Mouse (Mus musculus) ES-Bruce4 (cell line): ENCODE measurements around the gene Zcchc3. TPM values are rescaled to one million over a fixed set of nuclear protein-coding genes. Genes with fewer than 3 reads are reported as not detected.

Source experiments
- H3K27ac ChIP-seq: 2 replicates; pipeline ENCODE4 v1.5.1; 2012; ENCODE audit warnings: low read length, inconsistent platforms; ENCODE audit not compliant: insufficient read depth
- H3K27me3 ChIP-seq: 2 replicates; pipeline ENCODE4 v1.6.1; 2012; ENCODE audit warnings: mild to moderate bottlenecking, low read length, inconsistent platforms; ENCODE audit not compliant: control insufficient read depth, poor library complexity, insufficient read depth, severe bottlenecking
- H3K36me3 ChIP-seq: 2 replicates; pipeline ENCODE4 v1.6.1; 2012; ENCODE audit warnings: inconsistent platforms, mild to moderate bottlenecking, low read length, moderate library complexity; ENCODE audit not compliant: control insufficient read depth, poor library complexity, insufficient read depth, severe bottlenecking
- H3K4me1 ChIP-seq: one replicate; pipeline ENCODE4 v1.8.1; 2011; ENCODE audit warnings: low read length; ENCODE audit not compliant: control insufficient read depth, insufficient read depth
- H3K4me3 ChIP-seq: 2 replicates; pipeline ENCODE4 v1.5.1; 2011; ENCODE audit warnings: low read depth, mild to moderate bottlenecking, low read length
- H3K9ac ChIP-seq: 2 replicates; pipeline ENCODE4 v1.6.1; 2012; ENCODE audit warnings: low read depth, mild to moderate bottlenecking, inconsistent platforms; ENCODE audit not compliant: poor library complexity, severe bottlenecking
- H3K9me3 ChIP-seq: replicated peaks from 2 replicates; pipeline ENCODE4 v1.6.1; 2012; ENCODE audit warnings: mild to moderate bottlenecking, low read length, inconsistent platforms; ENCODE audit not compliant: control insufficient read depth, poor library complexity, insufficient read depth, severe bottlenecking
- CTCF ChIP-seq: IDR thresholded peaks from one replicate; pipeline ENCODE4 v1.8.1; 2011; ENCODE audit warnings: low read depth, low read length
- EP300 ChIP-seq: IDR thresholded peaks from 2 replicates; pipeline ENCODE4 v1.6.1; 2011; ENCODE audit warnings: low read depth, low read length; ENCODE audit not compliant: insufficient read depth
- POLR2A ChIP-seq: IDR thresholded peaks from one replicate; pipeline ENCODE4 v1.8.1; 2011; ENCODE audit warnings: low read length; ENCODE audit not compliant: insufficient read depth
- polyA plus RNA-seq: library from polyadenylated mRNA; stranded (reverse); fragments of >200 nt; gene quantifications from 2 replicates; pipeline ENCODE4 v1.2.4, GENCODE M21; 2011; ENCODE audit warnings: low read depth; ENCODE audit not compliant: missing spikeins, insufficient read depth, insufficient read length

Gene Zcchc3
- polyA plus RNA-seq, 1 experiment = 26.7 TPM

GRCm38 (mm10) chr2:152393225-152394017, 21.4 kb downstream of the Zcchc3 start:
- H3K36me3 ChIP-seq = no peaks in the 10 kb centered on the region
- no peaks in the 10 kb centered on the region for H3K27me3 ChIP-seq
- H3K4me3 ChIP-seq = no peak overlapping the region
- peak overlapping the region; percentile 47 for H3K27ac ChIP-seq
- no peaks in the 10 kb centered on the region for H3K9me3 ChIP-seq
- TF ChIP-seq EP300 (no peak), POLR2A (no peak), CTCF (no peak)
- H3K4me1 ChIP-seq = peaks cover 9% of the 10 kb centered on the region
- H3K9ac ChIP-seq = no peak overlapping the region

GRCm38 (mm10) chr2:152392786-152393185, 22.0 kb downstream of the Zcchc3 start:
- H3K4me1 ChIP-seq = peaks cover 9% of the 10 kb centered on the region
- no peaks in the 10 kb centered on the region for H3K36me3 ChIP-seq

GRCm38 (mm10) chr2:152384191-152384590, 30.6 kb downstream of the Zcchc3 start:
- no peaks in the 10 kb centered on the region for H3K27me3 ChIP-seq
- TF ChIP-seq POLR2A (no peak), CTCF (no peak), EP300 (no peak)
- no peak overlapping the region for H3K4me3 ChIP-seq

More at GRCm38 (mm10) chr2:152392786-152393185, 22.0 kb downstream of the Zcchc3 start:
- Histone ChIP-seq H3K4me3 (no peak overlapping the region), H3K9me3 (no peaks in the 10 kb centered on the region), H3K9ac (no peak overlapping the region), H3K27me3 (no peaks in the 10 kb centered on the region), H3K27ac (no peak overlapping the region)
- TF ChIP-seq CTCF = peak; percentile 38
- no peak for TF ChIP-seq POLR2A

GRCm38 (mm10) chr2:152376345-152376741, 38.5 kb downstream of the Zcchc3 start, which contains the start of gene Nrsn2:
TSS of gene Nrsn2 (minus strand) at chr2:152376638.
- no peak for TF ChIP-seq CTCF
- peaks cover 3% of the 10 kb centered on the region for H3K4me1 ChIP-seq
- no peak within 1 kb of the TSS for H3K27ac ChIP-seq
- no peaks in the 10 kb centered on the region for H3K9me3 ChIP-seq
- H3K9ac ChIP-seq = no peak within 1 kb of the TSS
- H3K36me3 ChIP-seq = no peaks in the 10 kb centered on the region
- peak within 1 kb of the TSS; percentile 12; the same call in 1 of the 2 replicates for H3K4me3 ChIP-seq
- H3K27me3 ChIP-seq = no peaks in the 10 kb centered on the region

More at GRCm38 (mm10) chr2:152384191-152384590, 30.6 kb downstream of the Zcchc3 start:
- Histone ChIP-seq H3K36me3 (no peaks in the 10 kb centered on the region), H3K4me1 (no peaks in the 10 kb centered on the region), H3K9me3 (no peaks in the 10 kb centered on the region), H3K27ac (no peak overlapping the region), H3K9ac (no peak overlapping the region)

- no peaks in the 10 kb centered on the region for H3K9me3 ChIP-seq
- no peak overlapping the region for H3K27ac ChIP-seq
- H3K4me1 ChIP-seq = peaks cover 3% of the 10 kb centered on the region
- H3K27me3 ChIP-seq = no peaks in the 10 kb centered on the region
- H3K4me3 ChIP-seq = peak overlapping the region; percentile 12; the same call in 1 of the 2 replicates
- H3K36me3 ChIP-seq = no peaks in the 10 kb centered on the region
- no peak for TF ChIP-seq CTCF
- peak; percentile 74; the same call in 1 of the 2 replicates for TF ChIP-seq EP300
- TF ChIP-seq POLR2A = no peak
- H3K9ac ChIP-seq = no peak overlapping the region
Observed at GRCm38 (mm10) chr2:152375652-152376344, 39.0 kb downstream of the Zcchc3 start.

GRCm38 (mm10) chr2:152373547-152373946, 41.3 kb downstream of the Zcchc3 start:
- Histone ChIP-seq H3K4me3 (no peak overlapping the region), H3K27ac (no peak overlapping the region), H3K36me3 (no peaks in the 10 kb centered on the region), H3K27me3 (no peaks in the 10 kb centered on the region), H3K9me3 (no peaks in the 10 kb centered on the region), H3K9ac (no peak overlapping the region), H3K4me1 (peaks cover 3% of the 10 kb centered on the region)
- TF ChIP-seq POLR2A (no peak), EP300 (no peak), CTCF (no peak)
